8 mouse cellular contexts compared by ENCODE assay signal in genomic region chr12:25189174-25189761, GRCm38 (mm10).
A peak's percentile ranks its signal among the peaks of the same experiment; 100 is the strongest.
DNase-seq lines count a peak whose midpoint lies in the region; ATAC-seq and TF ChIP-seq lines count a peak whose summit lies in the region.

No protein-coding gene starts in this region.

- 47% methylated on average over 16 of the region's 16 CpGs for WGBS in lung, embryonic 15.5 days
- WGBS in intestine, postnatal 0 days, result 36% methylated on average over 16 of the region's 16 CpGs
- WGBS in liver, embryonic 15.5 days (ENCODE audit: insufficient replicate concordance), result 25% methylated on average over 16 of the region's 16 CpGs

- DNase-seq in lung, postnatal 10 days, result no peak
- DNase-seq in frontal cortex, postnatal 10 days (ENCODE audit: low spot score in 2 of 2), result peak; percentile 42 to 44
- DNase-seq in telencephalon, adult 2 months (ENCODE audit: low read depth, low spot score), result peak; percentile 81
- no peak for DNase-seq in embryo, embryonic 10 days (ENCODE audit: low spot score)
- no peak for DNase-seq in cerebellum, adult 11-12 months

- H3K27ac ChIP-seq in lung, embryonic 15.5 days, result no peak overlapping the region
- no peak overlapping the region for H3K27ac ChIP-seq in intestine, postnatal 0 days (ENCODE audit: low read depth, low read length)
- 0 out of 2 replicates have a peak overlapping the region, but pooled peaks have one; percentile 55 for H3K27ac ChIP-seq in liver, embryonic 15.5 days (replicated peaks)

- TF ChIP-seq CTCF in intestine, postnatal 0 days (IDR thresholded peaks at IDR 0.05; ENCODE audit: low read depth), result no peak

- ATAC-seq in lung, embryonic 15.5 days (ENCODE audit: borderline replicate concordance, extremely low read depth, low FRiP score, low TSS enrichment), result peak; percentile 32; the same call in 1 of the 2 replicates
- peak; percentile 78 for ATAC-seq in intestine, postnatal 0 days
- ATAC-seq in liver, embryonic 15.5 days (ENCODE audit: insufficient read depth), result no peak

- no peaks in the 10 kb centered on the region for H3K36me3 ChIP-seq in lung, embryonic 15.5 days
- no peaks in the 10 kb centered on the region for H3K36me3 ChIP-seq in intestine, postnatal 0 days (ENCODE audit: control insufficient read depth, insufficient read depth)
- H3K36me3 ChIP-seq in liver, embryonic 15.5 days (replicated peaks), result no peaks in the 10 kb centered on the region

- no peaks in the 10 kb centered on the region for H3K27me3 ChIP-seq in lung, embryonic 15.5 days
- no peaks in the 10 kb centered on the region for H3K27me3 ChIP-seq in intestine, postnatal 0 days (replicated peaks; ENCODE audit: control insufficient read depth, insufficient read depth, low read length)
- no peaks in the 10 kb centered on the region for H3K27me3 ChIP-seq in liver, embryonic 15.5 days

- no peak overlapping the region for H3K4me3 ChIP-seq in lung, embryonic 15.5 days
- no peak overlapping the region for H3K4me3 ChIP-seq in intestine, postnatal 0 days (ENCODE audit: low read depth, low read length)
- no peak overlapping the region for H3K4me3 ChIP-seq in liver, embryonic 15.5 days (replicated peaks)

- no peak overlapping the region for H3K9ac ChIP-seq in lung, embryonic 15.5 days
- H3K9ac ChIP-seq in intestine, postnatal 0 days (ENCODE audit: low read depth, low read length), result no peak overlapping the region
- H3K9ac ChIP-seq in liver, embryonic 15.5 days, result no peak overlapping the region

- H3K9me3 ChIP-seq in lung, embryonic 15.5 days, result no peaks in the 10 kb centered on the region
- no peaks in the 10 kb centered on the region for H3K9me3 ChIP-seq in intestine, postnatal 0 days (ENCODE audit: control insufficient read depth)
- no peaks in the 10 kb centered on the region for H3K9me3 ChIP-seq in liver, embryonic 15.5 days (replicated peaks)

- H3K4me1 ChIP-seq in lung, embryonic 15.5 days, result peaks cover 14% of the 10 kb centered on the region
- peaks cover 9% of the 10 kb centered on the region for H3K4me1 ChIP-seq in intestine, postnatal 0 days (replicated peaks; ENCODE audit: control insufficient read depth, insufficient read depth, low read length)
- H3K4me1 ChIP-seq in liver, embryonic 15.5 days (replicated peaks), result peaks cover 18% of the 10 kb centered on the region

- no peak overlapping the region for H3K4me2 ChIP-seq in lung, embryonic 15.5 days
- 0 out of 2 replicates have a peak overlapping the region, but pooled peaks have one; percentile 13 for H3K4me2 ChIP-seq in intestine, postnatal 0 days (replicated peaks; ENCODE audit: low read depth)
- H3K4me2 ChIP-seq in liver, embryonic 15.5 days, result peak overlapping the region; percentile 5; the same call in 1 of the 2 replicates

Comparison
In these comparisons a context has a peak if more than half of its experiments do, and no peak if none do; other contexts are left out.
1. DNase-seq: peak in frontal cortex, postnatal 10 days (2 of 2) and telencephalon, adult 2 months (single experiment); none in lung, postnatal 10 days (single experiment), embryo, embryonic 10 days (single experiment) and cerebellum, adult 11-12 months (single experiment).